Mouse (Mus musculus) adrenal gland, adult (tissue): Measurements from ENCODE around the gene Cyp2d9.
"Not testable (repeated sequence)": the region's sequence is repeated elsewhere in the genome, so short reads cannot be mapped to it uniquely, and the experiment has no call there.

Experiments used
- DNase-seq, 2 experiments: peaks; one replicate each; pipeline ENCODE4 v3.0.0; 2022 to 2023; ENCODE audit warnings: low spot score in 1 of 2; ENCODE audit not compliant: inconsistent age in 2 of 2

Cyp2d9 gene

DNA sequence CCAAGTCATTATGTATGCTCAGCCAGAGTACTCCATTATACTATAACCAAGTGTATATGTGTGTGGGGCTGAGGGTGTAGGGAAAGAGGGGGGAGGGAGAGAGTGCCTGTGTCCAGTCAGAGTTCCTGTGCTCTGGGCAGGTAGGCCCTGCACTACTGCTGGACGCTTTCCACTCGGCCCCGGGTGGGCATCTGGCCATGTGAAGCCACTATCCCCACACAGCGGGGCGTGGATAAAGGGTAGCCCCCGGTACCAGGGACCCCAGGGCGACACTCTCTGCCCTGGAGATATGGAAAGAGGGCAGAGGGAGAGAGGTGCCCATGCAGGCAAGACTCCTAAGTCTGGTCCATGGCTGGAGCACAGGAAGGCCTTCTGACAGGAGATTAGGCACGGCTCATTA is 12.0 kb downstream of the Cyp2d9 start:
- no peak for DNase-seq

DNA sequence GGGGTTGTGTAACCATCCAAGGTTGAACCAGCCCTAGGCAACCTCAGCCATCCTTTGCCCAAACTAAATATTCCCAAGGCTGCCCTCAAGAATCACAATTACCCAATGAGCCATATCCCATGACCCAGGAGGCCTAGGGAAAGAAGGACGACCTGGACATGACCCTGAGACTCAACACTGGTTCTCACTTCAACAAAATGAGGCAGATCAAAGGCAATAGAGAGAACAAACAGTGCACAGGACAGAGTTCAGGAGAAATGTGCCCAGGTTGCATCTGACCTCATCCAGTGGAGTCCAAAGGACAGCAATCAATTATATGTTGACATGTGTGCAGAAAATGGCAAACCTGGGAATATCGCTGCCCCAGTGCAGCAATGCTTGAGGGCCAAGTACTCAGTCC is 16.8 kb downstream of the Cyp2d9 start:
- not testable (repeated sequence) for DNase-seq

DNA sequence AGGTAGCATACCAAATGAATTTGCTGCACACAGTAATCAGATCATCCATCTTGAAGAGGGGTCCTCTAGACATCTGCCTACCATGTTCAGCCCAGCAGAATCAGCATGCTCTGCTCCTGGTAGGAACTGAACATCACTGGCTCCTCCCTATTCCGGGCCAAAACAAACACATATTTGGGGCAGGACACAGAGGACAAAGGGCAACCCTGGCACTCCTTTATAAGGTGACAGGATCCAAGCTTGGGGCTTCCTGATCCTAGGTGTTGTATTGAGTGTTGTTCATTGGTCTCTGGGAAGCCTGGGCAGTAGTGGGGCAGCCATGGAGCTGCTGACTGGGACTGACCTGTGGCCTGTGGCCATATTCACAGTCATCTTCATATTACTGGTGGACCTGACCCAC is 18.9 kb downstream of the Cyp2d9 start:
- not testable (repeated sequence) for DNase-seq

DNA sequence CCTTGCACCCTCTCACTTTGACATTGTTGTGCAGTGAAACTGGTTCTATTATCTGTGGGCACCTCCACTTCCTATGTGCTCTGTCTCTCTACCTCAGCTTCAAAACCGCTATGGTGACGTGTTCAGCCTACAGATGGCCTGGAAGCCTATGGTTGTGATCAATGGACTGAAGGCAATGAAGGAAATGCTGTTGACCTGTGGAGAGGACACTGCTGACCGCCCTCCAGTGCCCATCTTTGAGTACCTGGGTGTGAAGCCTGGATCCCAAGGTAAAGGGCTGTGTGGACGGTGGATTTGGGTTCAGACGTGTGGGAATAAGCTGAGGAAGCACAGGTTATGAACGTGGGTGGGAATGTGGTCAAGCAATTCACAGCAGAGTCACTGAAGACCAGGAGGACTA is 20.3 kb downstream of the Cyp2d9 start:
- DNase-seq, result not testable (repeated sequence)

DNA sequence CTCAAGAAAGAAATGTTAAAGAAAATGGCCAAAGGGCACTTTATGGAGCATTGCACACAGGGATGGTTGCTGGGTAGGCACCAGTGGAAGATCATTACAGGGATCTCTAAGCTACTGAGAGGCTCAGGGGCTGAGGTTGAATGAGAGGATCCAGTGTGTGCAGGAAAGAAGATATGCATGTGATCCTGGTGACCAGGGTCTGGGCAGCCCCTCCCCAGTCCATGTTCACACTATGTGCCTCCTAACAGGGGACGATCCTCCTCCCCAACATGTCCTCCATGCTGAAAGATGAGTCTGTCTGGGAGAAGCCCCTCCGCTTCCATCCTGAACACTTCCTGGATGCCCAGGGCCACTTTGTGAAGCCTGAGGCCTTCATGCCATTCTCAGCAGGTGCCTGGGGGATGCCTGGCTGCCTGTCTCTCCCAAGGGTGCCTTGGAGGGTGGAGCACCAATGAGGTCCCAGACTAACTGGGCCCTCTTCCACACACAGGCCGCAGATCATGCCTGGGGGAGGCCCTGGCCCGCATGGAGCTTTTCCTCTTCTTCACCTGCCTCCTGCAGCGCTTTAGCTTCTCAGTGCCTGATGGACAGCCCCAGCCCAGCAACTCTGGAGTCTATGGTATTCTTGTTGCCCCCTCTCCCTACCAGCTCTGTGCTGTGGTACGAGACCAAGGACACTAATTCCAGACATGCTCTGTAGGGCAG is 23.0 kb downstream of the Cyp2d9 start:
- not testable (repeated sequence) for DNase-seq

DNA sequence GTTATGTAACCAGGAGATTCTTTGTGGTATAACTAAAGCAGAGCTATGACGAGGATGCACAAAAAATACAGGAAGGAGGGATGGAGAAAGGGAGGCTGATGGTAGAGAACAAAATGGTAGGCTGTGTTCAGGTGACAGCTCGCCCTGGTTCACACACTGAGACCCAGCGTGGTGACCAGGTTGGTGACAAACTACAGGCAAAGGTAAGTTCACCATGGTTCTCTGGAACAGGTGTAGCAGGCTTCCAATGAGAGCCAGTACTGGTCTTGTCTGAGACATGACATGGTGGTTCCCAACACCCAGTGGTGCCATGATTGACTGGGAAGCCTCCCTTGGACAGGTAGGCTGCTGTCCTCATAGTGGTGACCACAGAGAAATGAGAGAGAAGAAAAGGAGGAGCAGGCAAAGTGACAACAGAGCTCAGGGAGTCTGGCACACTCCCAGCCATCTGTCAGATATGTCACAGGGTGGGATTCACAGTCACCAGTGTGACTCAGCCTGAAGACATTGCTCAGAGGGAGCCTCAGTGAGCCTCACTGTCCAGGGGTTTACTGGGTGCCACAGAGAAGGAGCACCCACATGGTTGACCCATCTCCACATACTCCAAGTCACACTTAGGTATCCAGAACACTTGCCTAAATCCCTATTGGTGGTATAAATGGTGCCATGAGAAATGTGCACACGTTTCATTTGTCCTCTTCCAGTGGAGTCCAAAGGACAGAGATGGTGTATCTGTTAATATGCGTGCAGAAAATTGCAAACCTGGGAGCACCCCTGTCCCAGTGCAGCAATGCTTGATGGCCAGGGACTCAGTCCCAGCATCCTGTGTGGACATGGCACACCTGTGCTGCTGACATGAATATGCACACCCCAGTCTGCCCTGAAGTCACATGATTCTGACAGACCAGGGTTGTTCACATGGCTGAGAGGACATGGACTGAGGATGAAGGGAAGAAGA is 24.1 kb downstream of the Cyp2d9 start:
- no peak for DNase-seq

DNA sequence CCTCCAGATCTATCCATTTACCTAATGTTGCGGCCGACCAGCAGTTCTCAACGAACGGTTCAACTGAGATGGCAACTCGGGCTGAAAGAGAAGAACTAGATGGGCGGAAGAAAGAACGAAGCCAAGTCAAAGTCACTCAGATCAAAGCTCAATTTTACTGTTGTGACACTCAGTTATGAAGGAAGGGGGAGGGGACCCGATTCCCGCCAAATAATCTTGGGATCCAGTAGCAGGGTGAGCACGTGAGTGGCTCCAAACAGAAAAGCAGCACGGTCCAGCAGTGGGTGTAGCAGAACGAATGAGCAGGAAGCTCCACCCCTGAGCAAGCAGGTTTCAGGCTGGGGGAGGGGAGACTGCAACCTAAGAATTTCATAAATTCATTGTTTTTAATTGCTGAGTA is 26.0 kb downstream of the Cyp2d9 start:
- DNase-seq, result not testable (repeated sequence)

DNA sequence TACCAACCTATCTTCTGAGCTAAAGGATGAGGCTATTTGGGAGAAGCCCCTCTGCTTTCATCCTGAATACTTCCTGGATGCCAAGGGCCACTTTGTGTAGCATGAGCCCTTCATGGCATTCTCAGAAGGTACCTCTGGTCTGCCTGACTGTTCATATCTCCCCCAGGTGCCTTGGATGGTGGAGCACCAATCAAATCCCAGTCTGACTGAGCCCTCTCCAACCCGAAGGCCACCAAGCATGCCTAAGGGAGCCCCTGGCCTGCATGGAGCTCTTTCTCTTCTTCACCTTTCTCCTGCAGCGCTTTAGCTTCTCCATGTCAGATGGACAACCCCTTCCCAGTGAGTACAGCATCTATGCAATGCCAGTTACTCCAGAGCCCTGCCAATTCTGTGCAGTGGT is 31.5 kb downstream of the Cyp2d9 start:
- no peak for DNase-seq

DNA sequence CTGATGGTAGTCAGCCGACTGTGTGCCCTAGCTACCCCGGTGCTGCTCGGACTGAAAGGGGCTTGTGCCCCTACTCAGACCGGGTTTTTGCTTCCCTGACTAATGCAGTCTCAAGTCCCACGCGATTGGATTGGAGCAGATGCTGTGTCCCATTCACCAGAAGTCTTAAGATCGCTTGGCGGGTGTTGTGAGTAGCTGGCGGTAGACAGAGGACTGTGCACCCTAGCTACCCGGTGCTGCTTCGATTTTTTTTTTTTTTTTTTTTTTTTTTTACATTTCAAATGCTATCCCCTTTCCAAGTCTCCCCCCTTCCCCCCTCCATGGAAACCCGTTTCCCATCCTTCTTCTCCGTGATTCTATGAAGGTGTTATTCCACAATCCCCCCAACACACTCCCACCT is 61.0 kb downstream of the Cyp2d9 start:
- DNase-seq, result not testable (repeated sequence)
